Mouse (Mus musculus) ovary, adult 18-20 months (tissue): ENCODE data around the gene Scgb1b11.
"Not testable (repeated sequence)": the region's sequence is repeated elsewhere in the genome, so short reads cannot be mapped to it uniquely, and the experiment has no call there.

Experiments used
- DNase-seq: peaks from one replicate; pipeline ENCODE4 v3.0.0; 2022; ENCODE audit warnings: low spot score, mixed read lengths

The Scgb1b11 gene

DNA sequence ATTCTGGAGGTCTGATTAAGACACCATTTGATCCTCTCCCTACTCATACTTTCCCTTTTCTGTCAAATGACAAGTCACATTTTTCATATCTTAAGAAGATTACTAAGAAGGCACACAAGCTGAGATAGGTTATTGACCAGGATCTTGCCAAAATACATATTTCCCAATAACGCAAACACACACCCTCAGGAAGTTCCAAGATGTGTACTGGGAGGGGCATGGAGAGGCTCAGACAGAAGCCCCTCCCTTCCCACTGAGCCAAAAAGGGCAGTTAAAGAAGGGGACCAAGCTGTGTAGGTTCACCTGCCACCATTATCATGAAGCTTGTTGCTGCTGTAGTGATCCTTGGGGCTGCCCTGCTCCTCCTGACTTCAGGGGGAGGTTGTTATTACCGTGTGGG, at the start of gene Scgb1b11:
Gene Scgb1b11, plus strand, starts transcription at position 301 of the 400 bp plus-strand sequence.
- not testable (repeated sequence) for DNase-seq

DNA sequence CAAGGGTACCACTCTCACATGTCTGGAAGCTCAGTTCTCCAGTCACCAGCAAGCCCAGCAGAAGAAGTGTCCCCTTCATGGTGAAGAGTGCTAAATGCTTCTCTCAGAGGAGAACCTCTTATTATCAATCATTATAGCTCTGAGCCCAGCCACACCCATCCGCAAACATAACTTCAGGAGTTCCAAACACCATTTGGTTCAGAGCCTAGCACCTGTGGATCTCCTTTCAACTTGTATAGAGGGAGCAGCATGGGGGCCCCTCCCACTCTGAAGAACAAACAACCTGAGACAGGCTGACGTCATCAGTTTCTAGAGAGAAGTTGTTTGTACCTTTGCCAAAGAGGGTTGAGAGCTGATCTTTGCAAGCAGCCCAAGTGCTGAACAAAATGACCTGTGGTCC, 11.6 kb upstream of the Scgb1b11 start, which contains the start of gene Scgb2b11:
Gene Scgb2b11, minus strand, starts transcription at position 101 of the 400 bp plus-strand sequence.
- not testable (repeated sequence) for DNase-seq
